Mouse (Mus musculus) CD8-positive naive resting alpha-beta T cell, adult 57 days (primary cell): ENCODE results near the gene Olfr1383. TPM values are rescaled to one million over a fixed set of nuclear protein-coding genes. Genes with fewer than 3 reads are reported as not detected.

Experiments
- total RNA-seq: library from RNA; stranded (reverse); gene quantifications from one replicate; pipeline ENCODE4 v1.2.4, GENCODE M21; 2023

Gene Olfr1383
- total RNA-seq, result not detected

GRCm38 (mm10) chr11:49519348-49519747 lies at the start of gene Olfr1383:
TSS of gene Olfr1383 (plus strand) at chr11:49519648.

DNA sequence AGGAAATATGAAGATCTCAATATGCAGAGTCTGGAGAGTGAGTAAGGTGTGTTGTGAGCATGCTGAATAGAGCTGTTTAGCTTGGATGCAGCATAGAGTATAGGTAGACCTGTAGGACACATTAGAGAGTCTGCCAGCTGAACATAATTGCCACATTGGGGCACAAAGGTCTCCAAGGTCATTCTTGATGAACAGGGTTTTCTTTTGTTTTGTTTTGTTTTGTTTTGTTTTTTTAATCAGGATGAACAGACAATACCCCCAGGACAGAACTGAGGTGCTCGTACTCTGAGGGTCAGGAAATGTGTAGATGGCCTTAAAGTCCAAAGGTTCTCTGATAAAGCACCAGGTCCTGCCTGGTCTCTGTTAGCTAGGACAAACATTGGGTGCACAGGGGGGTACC lies 30.7 kb upstream of the Olfr1383 start, which contains the start of gene Olfr1385:
Olfr1385 (plus strand) TSS at position 301 of the 400 bp plus-strand sequence.

GRCm38 (mm10) chr11:49527947-49528346 lies 8.5 kb downstream of the Olfr1383 start, which contains the start of gene Olfr1382:
TSS of gene Olfr1382 (plus strand) at chr11:49528247.

DNA sequence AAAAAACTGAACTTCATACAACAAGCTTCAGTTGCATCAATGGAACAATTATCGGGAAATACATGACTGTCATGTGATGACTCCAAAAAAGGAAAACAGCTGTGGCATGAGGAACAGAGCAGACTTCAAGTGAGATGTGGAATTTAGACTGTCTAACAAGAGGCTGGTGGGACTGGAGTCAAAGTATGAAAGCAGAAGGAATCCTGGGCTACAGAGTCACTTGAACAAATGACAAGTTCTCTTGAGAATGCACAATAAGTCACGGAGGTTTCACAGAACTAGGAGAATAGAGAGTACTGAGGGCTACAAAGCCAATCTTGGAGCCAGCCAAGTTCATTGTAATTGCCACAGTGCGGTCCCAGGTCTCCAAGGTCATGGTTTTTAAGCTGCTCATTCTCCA lies 23.7 kb downstream of the Olfr1383 start, which contains the start of gene Olfr1381:
Olfr1381 (plus strand) TSS at position 301 of the 400 bp plus-strand sequence.

GRCm38 (mm10) chr11:49556578-49556977 lies 37.1 kb downstream of the Olfr1383 start, which contains the start of gene Olfr1380:
TSS of gene Olfr1380 (plus strand) at chr11:49556878.

Other genes with a start within 250 kb of the Olfr1383 start
- gene Olfr1393, start 241.3 kb upstream of the Olfr1383 start, total RNA-seq, result not detected
- gene Olfr1392, start 234.4 kb upstream of the Olfr1383 start, total RNA-seq, result not detected
- gene Olfr10, start 214.9 kb upstream of the Olfr1383 start, total RNA-seq, result not detected
- not detected for gene Olfr1391, start 196.9 kb upstream of the Olfr1383 start, total RNA-seq
- not detected for gene Olfr1390, start 184.5 kb upstream of the Olfr1383 start, total RNA-seq
- gene Olfr1389, start 96.6 kb upstream of the Olfr1383 start, total RNA-seq, result not detected
- not detected for gene Olfr1388, start 83.0 kb upstream of the Olfr1383 start, total RNA-seq
- gene Olfr1387, start 64.3 kb upstream of the Olfr1383 start, total RNA-seq, result not detected
- gene Olfr1386, start 54.6 kb upstream of the Olfr1383 start, total RNA-seq, result not detected
- gene Olfr1385, start 30.6 kb upstream of the Olfr1383 start, total RNA-seq, result not detected
- not detected for gene Olfr1384, start 12.9 kb upstream of the Olfr1383 start, total RNA-seq
- gene Olfr1382, start 8.6 kb downstream of the Olfr1383 start, total RNA-seq, result not detected
- gene Olfr1381, start 23.8 kb downstream of the Olfr1383 start, total RNA-seq, result not detected
- gene Olfr1380, start 37.2 kb downstream of the Olfr1383 start, total RNA-seq, result not detected
- gene Flt4, start 89.6 kb downstream of the Olfr1383 start, total RNA-seq, result not detected
- gene Scgb3a1, start 144.0 kb downstream of the Olfr1383 start, total RNA-seq, result not detected
- 71.9 TPM for gene Cnot6, start 193.1 kb downstream of the Olfr1383 start, total RNA-seq